In genomic region chrX:135464160-135464559, GRCm38 (mm10) we compare ENCODE assay signal across 9 mouse cellular contexts. TPM values are rescaled to one million over a fixed set of nuclear protein-coding genes. Genes with fewer than 3 reads are reported as not detected.
A peak's percentile ranks its signal among the peaks of the same experiment; 100 is the strongest.
ATAC-seq lines count a peak whose summit lies in the region.
"Not testable (repeated sequence)": the region's sequence is repeated elsewhere in the genome, so short reads cannot be mapped to it uniquely, and the experiment has no call there.
"Had no signal": no experiment of that assay in that cellular context is flagged by ENCODE, and none has a peak within 500 bp of the region (broad histone marks: within the 10 kb centered on the region; RNA-seq: fewer than 3 reads in every experiment).

No protein-coding gene starts in this region.

- not testable (repeated sequence) for H3K4me1 ChIP-seq in midbrain, embryonic 12.5 days; midbrain, embryonic 13.5 days (replicated peaks)

- not testable (repeated sequence) for H3K27me3 ChIP-seq in midbrain, embryonic 12.5 days; midbrain, embryonic 13.5 days

- H3K9ac ChIP-seq in midbrain, embryonic 12.5 days (replicated peaks); midbrain, embryonic 13.5 days (replicated peaks): not testable (repeated sequence)

- ATAC-seq in midbrain, embryonic 12.5 days (ENCODE audit: low FRiP score, low read depth) = peak; percentile 63; the same call in 1 of the 2 replicates
- peak; percentile 50 for ATAC-seq in midbrain, embryonic 13.5 days

- not testable (repeated sequence) for H3K9me3 ChIP-seq in midbrain, embryonic 12.5 days; midbrain, embryonic 13.5 days

- H3K4me2 ChIP-seq in midbrain, embryonic 12.5 days (replicated peaks); midbrain, embryonic 13.5 days (replicated peaks): not testable (repeated sequence)

- no CpG with 5 or more reads among the region's 3 CpGs for WGBS in midbrain, embryonic 12.5 days
- no CpG with 5 or more reads among the region's 3 CpGs for WGBS in midbrain, embryonic 13.5 days

- not testable (repeated sequence) for H3K36me3 ChIP-seq in midbrain, embryonic 12.5 days; midbrain, embryonic 13.5 days

- not testable (repeated sequence) for H3K27ac ChIP-seq in midbrain, embryonic 12.5 days (replicated peaks); midbrain, embryonic 13.5 days

- not testable (repeated sequence) for H3K4me3 ChIP-seq in midbrain, embryonic 12.5 days; midbrain, embryonic 13.5 days (replicated peaks)

RNA-seq across cellular contexts. Expression of gene AV320801, which starts 30.2 kb away (rescaled TPM):
- polyA plus RNA-seq in midbrain, embryonic 12.5 days (2016; fragmentation: Nextera tagmentation; extraction: Ambion mirVana) = not detected in 2 replicates
- polyA plus RNA-seq in midbrain, embryonic 13.5 days (2015; fragmentation: Nextera tagmentation; extraction: Ambion mirVana) = not detected in 2 replicates
- polyA plus RNA-seq: adrenal gland, adult 2 months; brain, embryonic 14.5 days; C2C12; cerebellum, adult 2 months; G1E; Patski had no signal

RNA-seq across cellular contexts. Expression of gene Gm7903, which starts 30.5 kb away (rescaled TPM):
- polyA plus RNA-seq in midbrain, embryonic 12.5 days (2016; fragmentation: Nextera tagmentation; extraction: Ambion mirVana) = not detected in 2 replicates
- not detected in 2 replicates for polyA plus RNA-seq in midbrain, embryonic 13.5 days (2015; fragmentation: Nextera tagmentation; extraction: Ambion mirVana)
- polyA plus RNA-seq: activated CD4-positive, CD25-positive, alpha-beta regulatory T cell, adult 4 months; adrenal gland, adult 2 months; brain, embryonic 14.5 days; C2C12; cerebellum, adult 2 months; G1E; Patski had no signal
